ENCODE assay signal across 9 mouse cellular contexts in genomic region chr11:77737289-77737688, GRCm38 (mm10). TPM values are rescaled to one million over a fixed set of nuclear protein-coding genes. Genes with fewer than 3 reads are reported as not detected.
DNase-seq lines count a peak whose midpoint lies in the region; ATAC-seq and TF ChIP-seq lines count a peak whose summit lies in the region.
"Had no signal": no experiment of that assay in that cellular context is flagged by ENCODE, and none has a peak within 500 bp of the region (broad histone marks: within the 10 kb centered on the region; RNA-seq: fewer than 3 reads in every experiment).

No protein-coding gene starts in this region.

- H3K9ac ChIP-seq in intestine, embryonic 14.5 days (ENCODE audit: low read length): no peak overlapping the region
- no peak overlapping the region for H3K9ac ChIP-seq in intestine, embryonic 15.5 days
- H3K9ac ChIP-seq: stomach, embryonic 15.5 days had no signal

- intact Hi-C loops in heart, postnatal 25 days (cut with DNase I): loop anchor here (2.0 to 5.0 kb wide), 2 partner anchors 78 to 230 kb away; no protein-coding TSS in a partner anchor
- intact Hi-C loops in left cerebral cortex, postnatal 25 days (cut with DNase I): loop anchor here (1.0 kb wide), 1 partner anchor 56 kb away; no protein-coding TSS in a partner anchor

- no peak overlapping the region for H3K4me2 ChIP-seq in intestine, embryonic 14.5 days (ENCODE audit: low read length)
- no peak overlapping the region for H3K4me2 ChIP-seq in intestine, embryonic 15.5 days (replicated peaks)
- H3K4me2 ChIP-seq: stomach, embryonic 15.5 days had no signal

- H3K4me3 ChIP-seq in intestine, embryonic 14.5 days (ENCODE audit: low read depth, low read length): no peak overlapping the region
- H3K4me3 ChIP-seq in intestine, embryonic 15.5 days (replicated peaks): no peak overlapping the region
- H3K4me3 ChIP-seq in thymus, adult 2 months (ENCODE audit: control insufficient read depth, insufficient read depth, low read length): no peak overlapping the region
- H3K4me3 ChIP-seq: stomach, embryonic 15.5 days had no signal

- H3K27me3 ChIP-seq in intestine, embryonic 14.5 days (replicated peaks; ENCODE audit: control insufficient read depth, insufficient read depth, low read length): no peaks in the 10 kb centered on the region
- no peaks in the 10 kb centered on the region for H3K27me3 ChIP-seq in intestine, embryonic 15.5 days (replicated peaks)
- H3K27me3 ChIP-seq in thymus, adult 2 months (ENCODE audit: control insufficient read depth, insufficient read depth, low read length): no peaks in the 10 kb centered on the region
- H3K27me3 ChIP-seq: stomach, embryonic 15.5 days had no signal

- under 1% methylated on average over 6 of the region's 6 CpGs for WGBS in intestine, embryonic 14.5 days
- WGBS in intestine, embryonic 15.5 days: 0% methylated on average over 6 of the region's 6 CpGs
- WGBS in thymus, adult 2 months: 3% methylated on average over 6 of the region's 6 CpGs

- H3K4me1 ChIP-seq in intestine, embryonic 14.5 days (replicated peaks; ENCODE audit: control insufficient read depth, insufficient read depth, low read length): no peaks in the 10 kb centered on the region
- H3K4me1 ChIP-seq in intestine, embryonic 15.5 days (replicated peaks): no peaks in the 10 kb centered on the region
- H3K4me1 ChIP-seq in thymus, adult 2 months (replicated peaks; ENCODE audit: control insufficient read depth, insufficient read depth, low read length): no peaks in the 10 kb centered on the region
- H3K4me1 ChIP-seq: stomach, embryonic 15.5 days had no signal

- TF ChIP-seq CTCF in thymus, adult 2 months (IDR thresholded peaks at IDR 0.05; ENCODE audit: borderline replicate concordance, control insufficient read depth, extremely low read depth, insufficient read depth, low read length, poor library complexity): peak; percentile 29; the same call in 1 of the 2 replicates

- peak; percentile 92 for DNase-seq in intestine, embryonic 14.5 days (ENCODE audit: low spot score)
- DNase-seq in adrenal gland, postnatal 25 days: peak; percentile 90
- DNase-seq in embryo, embryonic 9.5 days (ENCODE audit: extremely low spot score): peak; percentile 77
- DNase-seq in heart, postnatal 25 days (ENCODE audit: low spot score): peak; percentile 46
- peak; percentile 87 for DNase-seq in left cerebral cortex, postnatal 25 days (ENCODE audit: low spot score in 2 of 2)
- DNase-seq in ovary, adult 18-20 months (ENCODE audit: low spot score): peak; percentile 62
- DNase-seq in thymus, adult 2 months: peak; percentile 63

- H3K9me3 ChIP-seq in intestine, embryonic 14.5 days (ENCODE audit: control insufficient read depth, low read length): no peaks in the 10 kb centered on the region
- H3K9me3 ChIP-seq in intestine, embryonic 15.5 days: no peaks in the 10 kb centered on the region
- H3K9me3 ChIP-seq: stomach, embryonic 15.5 days had no signal

- ATAC-seq in intestine, embryonic 14.5 days (replicated peaks; ENCODE audit: low FRiP score, low TSS enrichment, low read depth): no peak
- ATAC-seq in intestine, embryonic 15.5 days: no peak

- no peaks in the 10 kb centered on the region for H3K36me3 ChIP-seq in intestine, embryonic 14.5 days (ENCODE audit: control insufficient read depth, insufficient read depth, low read length)
- no peaks in the 10 kb centered on the region for H3K36me3 ChIP-seq in intestine, embryonic 15.5 days
- H3K36me3 ChIP-seq in thymus, adult 2 months (ENCODE audit: control insufficient read depth, insufficient read depth, low read length): no peaks in the 10 kb centered on the region
- H3K36me3 ChIP-seq: stomach, embryonic 15.5 days had no signal

- no peak for TF ChIP-seq POLR2A in thymus, adult 2 months (IDR thresholded peaks at IDR 0.05; ENCODE audit: control insufficient read depth, extremely low read depth, insufficient read depth, low read length, poor library complexity)

- no peak overlapping the region for H3K27ac ChIP-seq in intestine, embryonic 14.5 days (ENCODE audit: low read depth)
- no peak overlapping the region for H3K27ac ChIP-seq in intestine, embryonic 15.5 days
- H3K27ac ChIP-seq in thymus, adult 2 months (ENCODE audit: control insufficient read depth, insufficient read depth, low read length): no peak overlapping the region
- H3K27ac ChIP-seq: stomach, embryonic 15.5 days had no signal

RNA-seq across cellular contexts. Expression of gene Cryba1, which starts 12.2 kb away (rescaled TPM):
- 0.26 TPM in 1 of 2 replicates, not detected in the other for polyA plus RNA-seq in intestine, embryonic 14.5 days (2014; fragmentation: Nextera tagmentation; extraction: Ambion mirVana)
- polyA plus RNA-seq in intestine, embryonic 15.5 days (2015; fragmentation: Nextera tagmentation; extraction: Ambion mirVana): 0.18 TPM in 1 of 2 replicates, not detected in the other
- not detected in 2 replicates for total RNA-seq in adrenal gland, postnatal 25 days (2021)
- total RNA-seq in heart, postnatal 25 days (2021): not detected
- not detected for total RNA-seq in left cerebral cortex, postnatal 25 days (2021)
- 0.13 and 0.36 TPM in 2 replicates for polyA plus RNA-seq in thymus, adult 2 months (2012; rRNA removed)
- polyA plus RNA-seq: stomach, embryonic 15.5 days had no signal

RNA-seq across cellular contexts. Expression of gene Myo18a, which starts 25.8 kb away (rescaled TPM):
- 21.1 and 24.9 TPM in 2 replicates for polyA plus RNA-seq in intestine, embryonic 14.5 days (2014; fragmentation: Nextera tagmentation; extraction: Ambion mirVana)
- 27.7 and 32.1 TPM in 2 replicates for polyA plus RNA-seq in intestine, embryonic 15.5 days (2015; fragmentation: Nextera tagmentation; extraction: Ambion mirVana)
- 60.7 and 84.2 TPM in 2 replicates for total RNA-seq in adrenal gland, postnatal 25 days (2021)
- 100 to 1,000 TPM; 273 to 280 TPM for total RNA-seq in heart, postnatal 25 days (2021)
- 100 to 1,000 TPM; 156 to 157 TPM for total RNA-seq in left cerebral cortex, postnatal 25 days (2021)
- 105 and 122 TPM in 2 replicates for polyA plus RNA-seq in thymus, adult 2 months (2012; rRNA removed)

RNA-seq across cellular contexts. Expression of gene Gm10277, which starts 50.3 kb away (rescaled TPM):
- 1.0 and 1.3 TPM in 2 replicates for polyA plus RNA-seq in intestine, embryonic 14.5 days (2014; fragmentation: Nextera tagmentation; extraction: Ambion mirVana)
- 0.93 and 1.5 TPM in 2 replicates for polyA plus RNA-seq in intestine, embryonic 15.5 days (2015; fragmentation: Nextera tagmentation; extraction: Ambion mirVana)
- total RNA-seq in adrenal gland, postnatal 25 days (2021): not detected in 2 replicates
- not detected for total RNA-seq in heart, postnatal 25 days (2021)
- not detected for total RNA-seq in left cerebral cortex, postnatal 25 days (2021)
- polyA plus RNA-seq in thymus, adult 2 months (2012; rRNA removed): not detected in 2 replicates

RNA-seq across cellular contexts. Expression of gene Nufip2, which starts 51.3 kb away (rescaled TPM):
- 6.4 and 6.7 TPM in 2 replicates for polyA plus RNA-seq in intestine, embryonic 14.5 days (2014; fragmentation: Nextera tagmentation; extraction: Ambion mirVana)
- 4.6 and 4.8 TPM in 2 replicates for polyA plus RNA-seq in intestine, embryonic 15.5 days (2015; fragmentation: Nextera tagmentation; extraction: Ambion mirVana)
- 92.9 and 94.1 TPM in 2 replicates for total RNA-seq in adrenal gland, postnatal 25 days (2021)
- 10 to 100 TPM; 45.6 to 54.3 TPM for total RNA-seq in heart, postnatal 25 days (2021)
- total RNA-seq in left cerebral cortex, postnatal 25 days (2021): 10 to 100 TPM; 71.6 to 72.4 TPM
- 30.1 and 38.8 TPM in 2 replicates for polyA plus RNA-seq in thymus, adult 2 months (2012; rRNA removed)
